Mouse (Mus musculus): Measurements from ENCODE around the gene Ube2v1.
"Not testable (repeated sequence)": the region's sequence is repeated elsewhere in the genome, so short reads cannot be mapped to it uniquely, and the experiment has no call there.

GRCm38 (mm10) chr2:167643356-167644052, 11.6 kb upstream of the Ube2v1 start:
- TF ChIP-seq CTCF, EP300 (IDR thresholded peaks at IDR 0.05): not testable (repeated sequence)
